Mouse (Mus musculus) stomach, postnatal 0 days (tissue): ENCODE measurements around the gene Cass4.

ENCODE experiments used
- CTCF ChIP-seq: IDR thresholded peaks from 2 replicates; pipeline ENCODE4 v1.5.1; 2016; ENCODE audit warnings: antibody characterized with exemption, low read depth, mild to moderate bottlenecking, moderate library complexity
- EP300 ChIP-seq: optimal IDR thresholded peaks from 2 replicates; pipeline ENCODE3; 2016; ENCODE audit warnings: antibody characterized with exemption

GRCm38 (mm10) chr2:172416876-172417275 lies 23.3 kb downstream of the Cass4 start:
- no peak for TF ChIP-seq CTCF
- TF ChIP-seq EP300: no peak
